Mouse (Mus musculus): ENCODE measurements around the gene Gm13178. TPM values are rescaled to one million over a fixed set of nuclear protein-coding genes. Genes with fewer than 3 reads are reported as not detected.

The Gm13178 gene
- polyA plus RNA-seq (2014; fragmentation: Illumina TruSeq; extraction: RNeasy Lipid Tissue Mini Kit (QIAGEN cat#74804); ENCODE audit: low read depth, low replicate concordance) = not detected

GRCm38 (mm10) chr4:144721304-144721703 lies at the start of gene Gm13178:
TSS of gene Gm13178 (minus strand) at chr4:144721404.

GRCm38 (mm10) chr4:144686268-144686667 lies 34.9 kb downstream of the Gm13178 start, which contains the start of gene Gm436:
TSS of gene Gm436 (minus strand) at chr4:144686368.

Other genes with a start within 250 kb of the Gm13178 start
- not detected for gene 9430007A20Rik, start 201.6 kb downstream of the Gm13178 start, polyA plus RNA-seq (2014; fragmentation: Illumina TruSeq; extraction: RNeasy Lipid Tissue Mini Kit (QIAGEN cat#74804); ENCODE audit: low read depth, low replicate concordance)
- not detected for gene Gm13124, start 156.3 kb downstream of the Gm13178 start, polyA plus RNA-seq (2014; fragmentation: Illumina TruSeq; extraction: RNeasy Lipid Tissue Mini Kit (QIAGEN cat#74804); ENCODE audit: low read depth, low replicate concordance)
- not detected for gene Aadacl4, start 107.7 kb downstream of the Gm13178 start, polyA plus RNA-seq (2014; fragmentation: Illumina TruSeq; extraction: RNeasy Lipid Tissue Mini Kit (QIAGEN cat#74804); ENCODE audit: low read depth, low replicate concordance)
- not detected for gene Gm436, start 35.0 kb downstream of the Gm13178 start, polyA plus RNA-seq (2014; fragmentation: Illumina TruSeq; extraction: RNeasy Lipid Tissue Mini Kit (QIAGEN cat#74804); ENCODE audit: low read depth, low replicate concordance)
- gene Gm438, start 65.2 kb upstream of the Gm13178 start, polyA plus RNA-seq (2014; fragmentation: Illumina TruSeq; extraction: RNeasy Lipid Tissue Mini Kit (QIAGEN cat#74804); ENCODE audit: low read depth, low replicate concordance) = not detected
- gene Dhrs3, start 171.4 kb upstream of the Gm13178 start, polyA plus RNA-seq (2014; fragmentation: Illumina TruSeq; extraction: RNeasy Lipid Tissue Mini Kit (QIAGEN cat#74804); ENCODE audit: low read depth, low replicate concordance) = 34.6 TPM

Measured in adrenal gland, adult 10 weeks (tissue).